Mouse (Mus musculus) CH12.LX (cell line): ENCODE results near the gene Spen. TPM values are rescaled to one million over a fixed set of nuclear protein-coding genes. Genes with fewer than 3 reads are reported as not detected.

ENCODE experiments used
- DNase-seq: peaks from one replicate; pipeline ENCODE4 v3.0.0-alpha.2; 2013; ENCODE audit errors: extremely low read depth
- H3K27ac ChIP-seq: 2 replicates; pipeline ENCODE4 v1.5.1; 2012; ENCODE audit warnings: low read depth, mild to moderate bottlenecking, control low read depth, moderate library complexity; ENCODE audit not compliant: insufficient read depth
- H3K27me3 ChIP-seq: replicated peaks from 2 replicates; pipeline ENCODE3; 2012; ENCODE audit warnings: inconsistent platforms
- H3K36me3 ChIP-seq, 2 experiments: replicated peaks in 1 of 2; 2 replicates each; pipeline versions ENCODE3 to v1.6.1; 2012; ENCODE audit warnings: inconsistent platforms in 1 of 2, low read length in 1 of 2, mild to moderate bottlenecking in 1 of 2, mixed read lengths in 1 of 2, moderate library complexity in 1 of 2; ENCODE audit not compliant: control insufficient read depth in 1 of 2, insufficient read depth in 1 of 2
- H3K4me1 ChIP-seq, 2 experiments: 2 replicates each; pipeline ENCODE4 v1.6.1; 2012; ENCODE audit warnings: inconsistent platforms in 1 of 2, moderate library complexity in 1 of 2; ENCODE audit not compliant: insufficient read depth in 2 of 2, control insufficient read depth in 1 of 2
- H3K4me2 ChIP-seq: 2 replicates; pipeline ENCODE4 v1.6.1; 2012; ENCODE audit warnings: low read depth, mild to moderate bottlenecking, control low read depth; ENCODE audit not compliant: poor library complexity, insufficient read depth, severe bottlenecking
- H3K4me3 ChIP-seq, 3 experiments: fragments of 150-350 bp in 1 of 3; sonication (generic) in 1 of 3; replicated peaks in 1 of 3; 2 replicates each; pipeline versions ENCODE3 to v1.5.1; 2011 to 2012; ENCODE audit warnings: low read depth in 2 of 3, low read length in 2 of 3, mild to moderate bottlenecking in 2 of 3, moderate library complexity in 2 of 3, control low read depth in 1 of 3, improper control_type of control experiment in 1 of 3, inconsistent platforms in 1 of 3, mixed read lengths in 1 of 3; ENCODE audit not compliant: poor library complexity in 1 of 3
- H3K79me2 ChIP-seq: replicated peaks from 2 replicates; pipeline ENCODE4 v1.6.1; 2012; ENCODE audit warnings: mild to moderate bottlenecking, moderate library complexity; ENCODE audit not compliant: control insufficient read depth, poor library complexity, insufficient read depth, severe bottlenecking; ENCODE audit errors: extremely low read depth
- H3K9ac ChIP-seq: 2 replicates; pipeline ENCODE4 v1.6.1; 2012; ENCODE audit warnings: low read depth, mild to moderate bottlenecking, control low read depth, moderate library complexity; ENCODE audit not compliant: insufficient read depth
- H3K9me3 ChIP-seq: replicated peaks from 2 replicates; pipeline ENCODE3; 2012; ENCODE audit warnings: low read length, inconsistent platforms, mixed read lengths
- BHLHE40 ChIP-seq: IDR thresholded peaks from 2 replicates; pipeline ENCODE4 v1.6.1; 2011; ENCODE audit warnings: mild to moderate bottlenecking, low read depth, low read length, improper control_type of control experiment
- CHD1 ChIP-seq: IDR thresholded peaks from 2 replicates; pipeline ENCODE4 v1.6.1; 2012; ENCODE audit warnings: low read depth, low read length, improper control_type of control experiment, inconsistent platforms
- CHD2 ChIP-seq: IDR thresholded peaks from 2 replicates; pipeline ENCODE4 v1.6.1; 2011; ENCODE audit warnings: low read length, improper control_type of control experiment
- CTCF ChIP-seq, 2 experiments: IDR thresholded peaks in 1 of 2; conservative IDR thresholded peaks in 1 of 2; 2 replicates each; pipeline ENCODE4 v1.5.1; 2011 to 2012; ENCODE audit warnings: low read depth in 2 of 2, low read length in 2 of 2, improper control_type of control experiment in 1 of 2, inconsistent platforms in 1 of 2, mild to moderate bottlenecking in 1 of 2, moderate library complexity in 1 of 2
- GABPA ChIP-seq: IDR thresholded peaks from 2 replicates; pipeline ENCODE4 v1.6.1; 2012; ENCODE audit warnings: low read depth, low read length, improper control_type of control experiment, inconsistent platforms; ENCODE audit not compliant: insufficient replicate concordance
- IRF4 ChIP-seq: IDR thresholded peaks from 2 replicates; pipeline ENCODE4 v1.6.1; 2014; ENCODE audit warnings: low read depth, mild to moderate bottlenecking, inconsistent platforms, low read length, improper control_type of control experiment
- JUN ChIP-seq: IDR thresholded peaks from 2 replicates; pipeline ENCODE4 v1.6.1; 2011; ENCODE audit warnings: low read depth, mild to moderate bottlenecking, low read length, improper control_type of control experiment, moderate library complexity; ENCODE audit not compliant: insufficient read depth
- MAX ChIP-seq: IDR thresholded peaks from 2 replicates; pipeline ENCODE4 v1.6.1; 2011; ENCODE audit warnings: low read length, improper control_type of control experiment
- MAZ ChIP-seq: IDR thresholded peaks from 2 replicates; pipeline ENCODE4 v1.6.1; 2012; ENCODE audit warnings: low read depth, mild to moderate bottlenecking, inconsistent platforms, low read length, improper control_type of control experiment, moderate library complexity
- NRF1 ChIP-seq: IDR thresholded peaks from 2 replicates; pipeline ENCODE4 v1.6.1; 2014; ENCODE audit warnings: low read depth, mild to moderate bottlenecking, inconsistent platforms, low read length, improper control_type of control experiment, moderate library complexity
- PAX5 ChIP-seq: IDR thresholded peaks from 2 replicates; pipeline ENCODE4 v1.6.1; 2012; ENCODE audit warnings: low read length, inconsistent platforms, mixed read lengths
- POLR2A ChIP-seq: IDR thresholded peaks from 2 replicates; pipeline ENCODE4 v1.6.1; 2011; ENCODE audit warnings: low read depth, mild to moderate bottlenecking, improper control_type of control experiment, low read length
- POLR2AphosphoS2 ChIP-seq: IDR thresholded peaks from 2 replicates; pipeline ENCODE4 v1.6.1; 2011; ENCODE audit warnings: low read depth, low read length, improper control_type of control experiment
- SMC3 ChIP-seq: IDR thresholded peaks from 2 replicates; pipeline ENCODE4 v1.6.1; 2011; ENCODE audit warnings: low read depth, low read length, improper control_type of control experiment
- TBP ChIP-seq: conservative IDR thresholded peaks from 2 replicates; pipeline ENCODE4 v1.6.1; 2011; ENCODE audit warnings: low read depth, low read length, improper control_type of control experiment
- TCF12 ChIP-seq: IDR thresholded peaks from 2 replicates; pipeline ENCODE4 v1.6.1; 2014; ENCODE audit warnings: low read depth, mild to moderate bottlenecking, inconsistent platforms, low read length, improper control_type of control experiment
- UBTF ChIP-seq: IDR thresholded peaks from 2 replicates; pipeline ENCODE4 v1.6.1; 2012; ENCODE audit warnings: low read depth, mild to moderate bottlenecking, inconsistent platforms, low read length, improper control_type of control experiment, moderate library complexity
- ZKSCAN1 ChIP-seq: IDR thresholded peaks from 2 replicates; pipeline ENCODE4 v1.6.1; 2012; ENCODE audit warnings: low read depth, inconsistent platforms, low read length, improper control_type of control experiment, borderline replicate concordance
- dilution Hi-C: fragments of 300-500 bp; cut with MboI; formaldehyde crosslinking; loops from 2 replicates; pipeline ENCODE4 v1.14.3; 2020; ENCODE audit warnings: low sequenced_read_pairs; ENCODE audit not compliant: extremely low pct_unique_long_range_greater_than_20kb, extremely low pct_ligation_motif_present
- in situ Hi-C: fragments of 300-500 bp; cut with MboI; formaldehyde crosslinking; loops from 3 replicates; pipeline ENCODE4 v1.14.3; 2019; ENCODE audit warnings: low sequenced_read_pairs, low pct_ligation_motif_present, low pct_unique_long_range_greater_than_20kb, mixed read lengths
- polyA plus RNA-seq: library from polyadenylated mRNA; unstranded; fragments of >175 nt; gene quantifications from 2 replicates; pipeline ENCODE4 v1.2.1, GENCODE M21; 2012; ENCODE audit warnings: low read depth; ENCODE audit not compliant: insufficient read length
- total RNA-seq, 2 experiments: library from RNA; depleted of rRNA; stranded (reverse); fragments of 300-350 nt in 1 of 2; fragments of >200 nt in 1 of 2; gene quantifications; 2 replicates each; pipeline ENCODE4 v1.2.3; 2012 to 2014

The Spen gene
- total and polyA plus RNA-seq, 3 experiments, result 4.0 to 21.6 (median 10.2) TPM

- dilution Hi-C loops, result no loop called here
These were observed 26.3 kb downstream of the Spen start for GRCm38 (mm10) chr4:141512145-141512544.

DNA sequence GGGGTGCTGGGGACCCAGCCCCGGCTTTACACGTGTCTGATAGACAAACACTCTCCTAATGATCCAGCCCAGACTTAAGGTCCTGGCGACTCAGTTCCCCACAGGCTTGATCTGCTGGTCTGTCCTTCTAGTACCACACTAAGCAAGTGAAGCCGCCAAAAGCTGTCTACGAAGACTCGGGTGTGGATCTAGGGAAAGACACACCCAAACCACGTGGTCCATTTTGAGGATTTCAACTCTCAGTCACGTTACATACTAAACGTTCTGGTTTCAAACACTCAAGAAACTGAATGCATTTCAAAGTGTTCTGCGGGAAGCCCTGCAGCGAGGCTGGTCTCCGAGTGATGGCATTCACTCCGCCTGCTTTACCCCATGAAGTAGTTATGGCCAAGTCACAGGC is 27.9 kb downstream of the Spen start:
- H3K9me3 ChIP-seq, result no peaks in the 10 kb centered on the region
- H3K9ac ChIP-seq, result no peak overlapping the region
- no peak overlapping the region for H3K27ac ChIP-seq
- H3K27me3 ChIP-seq, result no peaks in the 10 kb centered on the region
- DNase-seq, result no peak
- dilution Hi-C loops, result no loop called here
- H3K4me3 ChIP-seq, result no peak overlapping the region
- peaks cover 0 to 54% of the 10 kb centered on the region in 2 experiments for H3K36me3 ChIP-seq
- no peak for TF ChIP-seq TBP
- TF ChIP-seq CHD2, result no peak
- TF ChIP-seq ZKSCAN1, result no peak
- no peak for TF ChIP-seq MAX
- no peak for TF ChIP-seq IRF4
- TF ChIP-seq SMC3, result no peak
- TF ChIP-seq MAZ, result no peak
- no peak for TF ChIP-seq GABPA
- no peak for TF ChIP-seq NRF1
- no peak for TF ChIP-seq JUN
- TF ChIP-seq BHLHE40, result no peak
- TF ChIP-seq, all 38 proteins: peak for 0
- peaks cover 51% of the 10 kb centered on the region for H3K79me2 ChIP-seq
- in situ Hi-C loops, result no loop called here
- H3K4me2 ChIP-seq, result no peak overlapping the region
- no peaks in the 10 kb centered on the region for H3K4me1 ChIP-seq

More at GRCm38 (mm10) chr4:141512145-141512544, 26.3 kb downstream of the Spen start:
- TF ChIP-seq BHLHE40, result no peak
- TF ChIP-seq CTCF (conservative IDR thresholded peaks at IDR 0.05 in 1 of 2, IDR thresholded peaks at IDR 0.05 in 1 of 2; ENCODE audit: low read depth in 2 of 2, low read length in 2 of 2), result no peak
- TF ChIP-seq POLR2AphosphoS2, result no peak
- TF ChIP-seq SMC3, result no peak
- no peak for TF ChIP-seq POLR2A
- TF ChIP-seq PAX5, result no peak
- no peak for TF ChIP-seq MAX
- Histone ChIP-seq H3K79me2 (peaks cover 54% of the 10 kb centered on the region), H3K4me1 (no peaks in the 10 kb centered on the region), H3K4me2 (no peak overlapping the region), H3K27ac (no peak overlapping the region), H3K27me3 (no peaks in the 10 kb centered on the region), H3K9me3 (no peaks in the 10 kb centered on the region), H3K36me3 (peaks cover 9 to 62% of the 10 kb centered on the region in 2 experiments), H3K4me3 (no peak overlapping the region), H3K9ac (no peak overlapping the region)
- DNase-seq, result no peak
- in situ Hi-C loops, result no loop called here

GRCm38 (mm10) chr4:141506893-141507292 is 31.5 kb downstream of the Spen start:
- DNase-seq, result no peak
- Histone ChIP-seq H3K9ac (no peak overlapping the region), H3K4me1 (no peaks in the 10 kb centered on the region), H3K36me3 (peaks cover 0 to 54% of the 10 kb centered on the region in 2 experiments), H3K4me3 (no peak overlapping the region), H3K79me2 (peaks cover 42% of the 10 kb centered on the region), H3K27me3 (no peaks in the 10 kb centered on the region), H3K4me2 (no peak overlapping the region), H3K27ac (no peak overlapping the region), H3K9me3 (no peaks in the 10 kb centered on the region)
- TF ChIP-seq MAZ (no peak), CHD1 (no peak), POLR2AphosphoS2 (no peak), UBTF (no peak), CTCF (conservative IDR thresholded peaks at IDR 0.05 in 1 of 2, IDR thresholded peaks at IDR 0.05 in 1 of 2; ENCODE audit: low read depth in 2 of 2, low read length in 2 of 2) (peak in 1 of 2 experiments; percentile 22; a peak in 1 of 4 replicates), GABPA (no peak), TCF12 (no peak)
- in situ Hi-C loops (no loop called here), dilution Hi-C loops (no loop called here)
